Mouse (Mus musculus) heart, embryonic 13.5 days (tissue): ENCODE measurements at regions not wholly inside any gene's neighbourhood (a gene's known extent, or its start where the extent isn't known, plus 50 kb on each side); places are given as distances from the start of the nearest gene placed in this dataset.

Source experiments
- ATAC-seq: fragments of 200-750 bp; cut with Nextera tagmentation; 2 replicates; pipeline ENCODE4 v1.8.0; 2017; ENCODE audit warnings: moderate TSS enrichment; ENCODE audit not compliant: insufficient number of reproducible peaks, low FRiP score, low TSS enrichment; ENCODE audit errors: extremely low read depth
- H3K27ac ChIP-seq: fragments of 300-500 bp; sonication (generic); replicated peaks from 2 replicates; pipeline ENCODE4 v1.5.1; 2015; ENCODE audit warnings: moderate library complexity, mild to moderate bottlenecking, inconsistent platforms
- H3K27me3 ChIP-seq: fragments of 300-500 bp; sonication (generic); replicated peaks from 2 replicates; pipeline ENCODE4 v1.6.1; 2015; ENCODE audit warnings: mild to moderate bottlenecking, inconsistent platforms
- H3K36me3 ChIP-seq: fragments of 300-500 bp; sonication (generic); 2 replicates; pipeline ENCODE4 v1.6.1; 2015; ENCODE audit warnings: mild to moderate bottlenecking, inconsistent platforms
- H3K4me1 ChIP-seq: fragments of 300-500 bp; sonication (generic); 2 replicates; pipeline ENCODE4 v1.6.1; 2015; ENCODE audit warnings: inconsistent platforms
- H3K4me2 ChIP-seq: fragments of 300-500 bp; sonication (generic); 2 replicates; pipeline ENCODE4 v1.6.1; 2015; ENCODE audit warnings: inconsistent platforms, mild to moderate bottlenecking, moderate library complexity
- H3K4me3 ChIP-seq: fragments of 300-500 bp; sonication (generic); 2 replicates; pipeline ENCODE4 v1.5.1; 2015; ENCODE audit warnings: moderate library complexity, mild to moderate bottlenecking, inconsistent platforms
- H3K9ac ChIP-seq: fragments of 300-500 bp; sonication (generic); 2 replicates; pipeline ENCODE4 v1.6.1; 2015; ENCODE audit warnings: inconsistent platforms, mild to moderate bottlenecking, moderate library complexity
- H3K9me3 ChIP-seq: fragments of 300-500 bp; sonication (generic); 2 replicates; pipeline ENCODE4 v1.6.1; 2016; ENCODE audit warnings: inconsistent platforms
- WGBS: fragments of 180-500 bp; shearing (Covaris S2); methylation state at CpG from one replicate; pipeline ENCODE4 v1.1.7; 2015; ENCODE audit warnings: mixed read lengths; 5-methylcytosine and 5-hydroxymethylcytosine counted together

- H3K27ac ChIP-seq = no peak overlapping the region
- WGBS = 65% methylated on average over 4 of the region's 4 CpGs
- no peak for ATAC-seq
Observed at GRCm38 (mm10) chr12:16165126-16165525, 348.4 kb upstream of the Trib2 start.

DNA sequence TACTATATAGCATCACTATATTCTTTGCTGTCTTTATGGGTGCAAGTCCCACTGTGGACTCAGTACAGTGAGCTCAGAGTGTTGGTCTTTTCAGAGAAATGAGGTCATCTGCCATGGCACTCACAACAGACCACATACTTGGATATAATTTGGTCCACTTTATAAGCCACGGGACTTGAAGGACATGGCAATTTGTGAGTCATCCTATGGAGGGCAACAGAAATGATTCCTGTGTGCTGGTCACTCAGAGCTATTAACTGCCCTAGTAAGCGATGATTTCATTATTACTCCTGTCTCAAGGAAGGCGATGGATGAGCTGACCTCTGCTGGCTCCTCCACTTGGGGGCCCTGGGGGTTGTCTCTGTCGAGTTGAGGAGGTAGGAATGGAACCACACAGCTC is 345.2 kb upstream of the Trib2 start:
- H3K4me3 ChIP-seq = no peak overlapping the region
- H3K9me3 ChIP-seq = no peaks in the 10 kb centered on the region
- no peaks in the 10 kb centered on the region for H3K27me3 ChIP-seq
- no peak overlapping the region for H3K4me2 ChIP-seq
- no peak overlapping the region for H3K27ac ChIP-seq
- no peak for ATAC-seq
- H3K9ac ChIP-seq = no peak overlapping the region
- 73% methylated on average over 4 of the region's 4 CpGs for WGBS
- H3K36me3 ChIP-seq = no peaks in the 10 kb centered on the region
- no peaks in the 10 kb centered on the region for H3K4me1 ChIP-seq

More at GRCm38 (mm10) chr12:16165126-16165525, 348.4 kb upstream of the Trib2 start:
- no peaks in the 10 kb centered on the region for H3K36me3 ChIP-seq
- no peak overlapping the region for H3K9ac ChIP-seq
- no peak overlapping the region for H3K4me3 ChIP-seq
- no peaks in the 10 kb centered on the region for H3K27me3 ChIP-seq
- no peaks in the 10 kb centered on the region for H3K9me3 ChIP-seq
- no peak overlapping the region for H3K4me2 ChIP-seq
- no peaks in the 10 kb centered on the region for H3K4me1 ChIP-seq

DNA sequence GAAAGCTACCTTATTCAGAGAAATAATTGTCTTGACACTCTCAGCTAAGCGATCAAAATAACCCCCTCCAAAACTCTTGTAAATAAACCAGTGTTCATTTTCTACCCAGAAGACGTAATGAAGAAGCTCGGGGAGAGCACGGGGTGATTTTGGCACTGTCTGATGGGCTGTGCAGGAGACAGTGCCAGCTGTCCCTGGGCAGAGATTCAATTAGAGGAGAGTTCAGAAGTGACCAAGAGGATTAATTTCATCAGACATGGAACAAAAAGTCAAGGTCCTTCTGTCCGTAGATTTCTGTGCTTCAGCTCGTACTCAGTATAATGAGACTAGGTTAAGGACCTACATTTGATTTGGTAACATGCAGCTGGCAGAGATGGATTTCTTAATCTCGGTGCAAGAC is 341.2 kb upstream of the Trib2 start:
- Histone ChIP-seq H3K9me3 (no peaks in the 10 kb centered on the region), H3K4me2 (no peak overlapping the region), H3K4me3 (no peak overlapping the region), H3K27ac (no peak overlapping the region), H3K27me3 (0 out of 2 replicates have a peak, but pooled peaks cover 3% of the 10 kb centered on the region), H3K36me3 (no peaks in the 10 kb centered on the region), H3K9ac (no peak overlapping the region), H3K4me1 (no peaks in the 10 kb centered on the region)
- ATAC-seq = no peak
- 80% methylated on average over 7 of the region's 7 CpGs for WGBS

- H3K4me2 ChIP-seq = no peak overlapping the region
- 32% methylated on average over 2 of the region's 2 CpGs for WGBS
- H3K4me3 ChIP-seq = no peak overlapping the region
- no peaks in the 10 kb centered on the region for H3K36me3 ChIP-seq
- 0 out of 2 replicates have a peak, but pooled peaks cover 3% of the 10 kb centered on the region for H3K27me3 ChIP-seq
- no peak overlapping the region for H3K27ac ChIP-seq
- H3K4me1 ChIP-seq = no peaks in the 10 kb centered on the region
- no peaks in the 10 kb centered on the region for H3K9me3 ChIP-seq
- no peak for ATAC-seq
- no peak overlapping the region for H3K9ac ChIP-seq
Observed at GRCm38 (mm10) chr12:16155791-16156558, 339.3 kb upstream of the Trib2 start.

DNA sequence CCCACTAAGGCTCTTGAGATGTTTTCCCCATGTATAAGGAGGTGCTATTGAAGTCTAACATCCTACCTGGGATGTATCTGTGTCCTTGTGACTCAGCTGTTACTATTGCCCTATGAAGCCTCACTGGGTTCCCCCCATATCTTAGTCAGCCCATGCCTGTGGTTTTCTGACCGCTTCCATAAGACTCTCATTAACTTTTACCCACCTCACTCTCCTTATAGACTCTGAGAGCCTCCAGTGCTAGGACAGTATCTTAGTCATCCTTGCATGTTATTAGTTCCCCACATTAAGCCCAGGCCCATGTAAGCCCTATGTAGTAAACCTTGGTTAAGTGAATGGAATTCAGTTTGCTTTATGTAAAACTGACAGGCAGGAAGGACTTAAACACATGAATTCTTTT is 337.5 kb upstream of the Trib2 start:
- WGBS = 76% methylated on average over 1 of the region's 1 CpGs
- peaks cover 5% of the 10 kb centered on the region for H3K9me3 ChIP-seq
- H3K4me3 ChIP-seq = no peak overlapping the region
- H3K27ac ChIP-seq = no peak overlapping the region
- no peak overlapping the region for H3K9ac ChIP-seq
- no peak for ATAC-seq
- H3K4me1 ChIP-seq = no peaks in the 10 kb centered on the region
- no peaks in the 10 kb centered on the region for H3K36me3 ChIP-seq
- 0 out of 2 replicates have a peak, but pooled peaks cover 3% of the 10 kb centered on the region for H3K27me3 ChIP-seq
- H3K4me2 ChIP-seq = no peak overlapping the region

- no peak for ATAC-seq
- H3K36me3 ChIP-seq = no peaks in the 10 kb centered on the region
- H3K27ac ChIP-seq = no peak overlapping the region
- WGBS = 78% methylated on average over 11 of the region's 11 CpGs
- no peak overlapping the region for H3K4me3 ChIP-seq
- H3K4me2 ChIP-seq = no peak overlapping the region
- no peak overlapping the region for H3K9ac ChIP-seq
- H3K27me3 ChIP-seq = 0 out of 2 replicates have a peak, but pooled peaks cover 3% of the 10 kb centered on the region
- H3K9me3 ChIP-seq = peaks cover 5% of the 10 kb centered on the region
- no peaks in the 10 kb centered on the region for H3K4me1 ChIP-seq
Observed at GRCm38 (mm10) chr12:16152108-16152507, 335.4 kb upstream of the Trib2 start.

DNA sequence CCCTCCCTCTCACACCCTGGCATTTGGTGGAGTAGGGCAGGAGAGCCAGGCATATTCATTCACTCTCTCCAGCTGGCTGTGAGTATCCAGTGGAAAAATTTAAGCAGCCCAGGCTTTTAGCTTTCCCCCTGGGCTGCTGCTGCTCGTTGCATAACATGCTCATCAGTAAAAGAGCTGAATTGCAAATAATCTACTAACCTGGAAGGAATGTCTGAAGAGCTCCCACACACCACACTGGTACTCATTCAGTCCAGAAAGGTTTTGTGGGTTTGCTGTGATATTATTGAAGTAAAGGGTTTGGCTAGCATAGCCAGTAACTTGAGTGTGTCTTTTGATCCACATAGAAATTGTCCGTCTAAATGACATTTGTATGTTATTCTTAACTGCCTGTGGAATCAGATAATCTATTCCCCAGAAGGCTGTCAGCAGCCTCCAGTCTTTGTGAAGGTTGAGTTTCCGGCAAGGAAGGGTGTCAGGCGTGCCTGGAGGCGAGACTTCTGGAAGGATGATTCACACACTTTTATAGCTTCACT is 334.5 kb upstream of the Trib2 start:
- Histone ChIP-seq H3K36me3 (no peaks in the 10 kb centered on the region), H3K4me2 (no peak overlapping the region), H3K9ac (no peak overlapping the region), H3K4me1 (no peaks in the 10 kb centered on the region), H3K27me3 (no peaks in the 10 kb centered on the region), H3K9me3 (peaks cover 5% of the 10 kb centered on the region), H3K4me3 (no peak overlapping the region), H3K27ac (no peak overlapping the region)
- ATAC-seq = no peak
- 33% methylated on average over 5 of the region's 5 CpGs for WGBS

DNA sequence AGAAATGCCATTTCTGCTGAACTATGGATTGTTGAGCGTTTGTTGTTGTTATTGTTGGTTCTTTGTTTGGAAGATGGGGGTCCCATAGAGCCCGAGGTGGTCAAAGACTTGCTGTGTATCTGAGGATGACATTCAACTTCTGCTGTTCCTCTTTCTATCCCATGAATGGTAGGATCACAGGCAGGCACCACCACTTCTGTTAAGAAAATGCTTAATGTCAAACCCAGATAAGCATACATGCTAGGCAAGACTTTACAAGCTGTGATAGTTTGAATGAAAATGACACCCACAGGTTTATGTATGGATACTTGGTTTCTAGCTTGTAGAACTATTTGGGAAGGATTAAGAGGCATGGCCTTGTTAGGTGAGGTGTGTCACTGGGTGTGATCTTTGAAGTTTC is 330.2 kb upstream of the Trib2 start:
- H3K36me3 ChIP-seq = no peaks in the 10 kb centered on the region
- H3K4me1 ChIP-seq = no peaks in the 10 kb centered on the region
- no peaks in the 10 kb centered on the region for H3K27me3 ChIP-seq
- H3K27ac ChIP-seq = no peak overlapping the region
- no peak for ATAC-seq
- H3K4me3 ChIP-seq = no peak overlapping the region
- H3K9me3 ChIP-seq = peaks cover 5% of the 10 kb centered on the region
- 65% methylated on average over 2 of the region's 2 CpGs for WGBS
- no peak overlapping the region for H3K4me2 ChIP-seq
- no peak overlapping the region for H3K9ac ChIP-seq

- no peaks in the 10 kb centered on the region for H3K4me1 ChIP-seq
- H3K9me3 ChIP-seq = peaks cover 5% of the 10 kb centered on the region
- ATAC-seq = no peak
- H3K27ac ChIP-seq = no peak overlapping the region
- 57% methylated on average over 7 of the region's 7 CpGs for WGBS
- no peaks in the 10 kb centered on the region for H3K27me3 ChIP-seq
- H3K4me2 ChIP-seq = no peak overlapping the region
- no peak overlapping the region for H3K4me3 ChIP-seq
- H3K9ac ChIP-seq = no peak overlapping the region
- no peaks in the 10 kb centered on the region for H3K36me3 ChIP-seq
Observed at GRCm38 (mm10) chr12:16145621-16146020, 328.9 kb upstream of the Trib2 start.

DNA sequence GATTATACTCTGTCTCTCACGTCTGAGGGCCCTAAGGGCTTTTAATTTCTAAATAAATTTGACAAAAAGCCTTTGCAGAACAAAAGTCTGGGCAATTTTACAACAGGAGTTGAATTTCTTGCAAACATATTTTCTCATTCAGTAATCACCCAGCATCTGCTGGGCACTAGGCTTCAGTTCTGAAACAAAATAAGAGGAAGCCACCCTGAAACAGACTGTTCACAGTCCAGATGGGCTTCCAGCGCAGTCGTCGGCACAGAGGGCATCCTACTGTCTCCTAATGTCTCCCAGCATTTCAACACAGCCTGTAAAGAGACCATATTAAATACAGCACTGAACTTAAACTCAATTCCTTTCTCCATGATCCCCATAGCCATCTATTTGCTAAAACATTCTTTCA is 324.5 kb upstream of the Trib2 start:
- WGBS = 77% methylated on average over 4 of the region's 4 CpGs
- Histone ChIP-seq H3K4me3 (no peak overlapping the region), H3K9ac (no peak overlapping the region), H3K4me2 (no peak overlapping the region), H3K27ac (no peak overlapping the region), H3K4me1 (peaks cover 3% of the 10 kb centered on the region), H3K36me3 (no peaks in the 10 kb centered on the region), H3K9me3 (no peaks in the 10 kb centered on the region), H3K27me3 (no peaks in the 10 kb centered on the region)
- ATAC-seq = no peak

DNA sequence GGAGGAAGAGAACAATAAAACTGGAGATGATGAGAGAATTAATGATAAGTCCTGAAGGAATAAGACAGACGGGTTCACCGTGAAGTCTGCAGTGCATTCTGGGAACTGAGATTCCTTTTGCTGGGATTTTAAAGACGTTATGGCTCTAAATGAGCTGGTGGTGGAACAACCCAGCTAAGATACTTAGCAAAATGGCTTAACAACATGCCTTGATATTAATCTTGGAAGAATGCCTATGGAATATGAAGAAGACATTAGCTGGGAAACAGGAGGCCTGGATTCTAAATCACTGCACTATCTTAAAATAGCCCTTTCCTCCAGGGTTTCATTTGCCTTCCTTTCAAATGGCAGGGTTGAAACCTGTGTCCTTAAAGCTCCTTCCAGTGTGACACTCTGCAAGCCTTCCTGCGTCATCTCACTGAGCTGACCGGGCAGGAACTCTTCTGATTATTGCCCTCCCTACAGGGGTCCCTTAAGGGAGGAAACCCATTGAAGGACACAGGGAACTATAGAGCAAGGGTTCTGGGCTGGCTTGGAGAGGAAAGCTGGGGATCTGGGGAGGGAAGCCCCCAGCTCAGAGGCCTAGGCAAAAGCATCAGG is 323.9 kb upstream of the Trib2 start:
- H3K36me3 ChIP-seq = no peaks in the 10 kb centered on the region
- H3K9me3 ChIP-seq = no peaks in the 10 kb centered on the region
- no peak overlapping the region for H3K27ac ChIP-seq
- no peaks in the 10 kb centered on the region for H3K27me3 ChIP-seq
- H3K9ac ChIP-seq = no peak overlapping the region
- 63% methylated on average over 5 of the region's 5 CpGs for WGBS
- H3K4me3 ChIP-seq = no peak overlapping the region
- no peak overlapping the region for H3K4me2 ChIP-seq
- ATAC-seq = no peak
- H3K4me1 ChIP-seq = peaks cover 8% of the 10 kb centered on the region

DNA sequence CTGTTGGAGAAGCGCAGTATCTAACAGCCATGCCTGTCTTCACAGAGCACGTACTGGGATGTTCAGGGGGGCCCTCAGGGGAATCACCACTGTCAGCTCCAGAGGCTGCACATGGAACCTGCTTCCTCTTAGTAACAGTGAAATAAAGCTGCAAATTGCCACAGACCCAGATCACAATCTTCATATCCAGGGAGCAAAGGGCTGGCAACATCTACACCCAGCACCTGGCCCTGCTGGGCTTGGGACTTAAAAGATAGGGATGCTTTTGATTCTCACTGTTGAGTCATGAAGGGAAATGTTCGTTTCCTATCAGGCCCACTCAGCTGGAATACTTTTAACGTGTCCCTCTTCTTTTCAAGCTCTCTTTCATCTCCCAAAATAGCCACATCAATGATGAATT is 322.4 kb upstream of the Trib2 start:
- H3K4me2 ChIP-seq = no peak overlapping the region
- no peak for ATAC-seq
- no peaks in the 10 kb centered on the region for H3K27me3 ChIP-seq
- H3K27ac ChIP-seq = no peak overlapping the region
- no peaks in the 10 kb centered on the region for H3K9me3 ChIP-seq
- no peak overlapping the region for H3K9ac ChIP-seq
- WGBS = 35% methylated on average over 4 of the region's 4 CpGs
- H3K4me1 ChIP-seq = peaks cover 9% of the 10 kb centered on the region
- no peaks in the 10 kb centered on the region for H3K36me3 ChIP-seq
- no peak overlapping the region for H3K4me3 ChIP-seq
